Mouse (Mus musculus): ENCODE results near the gene Grid2ip. TPM values are rescaled to one million over a fixed set of nuclear protein-coding genes. Genes with fewer than 3 reads are reported as not detected.
"Not testable (repeated sequence)": the region's sequence is repeated elsewhere in the genome, so short reads cannot be mapped to it uniquely, and the experiment has no call there.

Gene Grid2ip
- polyA plus RNA-seq, 1 experiment = 38.5 TPM

GRCm38 (mm10) chr5:143386797-143387621, 29.9 kb downstream of the Grid2ip start:
- DNase-seq = no peak
- WGBS = 21% methylated on average over 39 of the region's 39 CpGs
- TF ChIP-seq CTCF (IDR thresholded peaks at IDR 0.05; ENCODE audit: borderline replicate concordance, insufficient read depth, low read depth, low read length) (no peak), POLR2A (IDR thresholded peaks at IDR 0.05; ENCODE audit: borderline replicate concordance, insufficient read depth, low read length) (no peak)

GRCm38 (mm10) chr5:143394184-143394583, 37.0 kb downstream of the Grid2ip start:
- no peak overlapping the region for H3K27ac ChIP-seq (ENCODE audit: insufficient read depth, low read length)
- TF ChIP-seq CTCF (IDR thresholded peaks at IDR 0.05; ENCODE audit: borderline replicate concordance, insufficient read depth, low read depth, low read length) (0 out of 2 replicates have a peak, but pooled peaks have one; percentile 6), POLR2A (IDR thresholded peaks at IDR 0.05; ENCODE audit: borderline replicate concordance, insufficient read depth, low read length) (no peak)
- H3K27me3 ChIP-seq (ENCODE audit: control insufficient read depth, insufficient read depth, low read length) = no peaks in the 10 kb centered on the region
- DNase-seq = no peak
- no peaks in the 10 kb centered on the region for H3K4me1 ChIP-seq (ENCODE audit: control insufficient read depth, insufficient read depth, low read length)
- H3K4me3 ChIP-seq (replicated peaks; ENCODE audit: insufficient read depth, low read depth, low read length) = no peak overlapping the region
- 79% methylated on average over 7 of the region's 7 CpGs for WGBS

More at GRCm38 (mm10) chr5:143386797-143387621, 29.9 kb downstream of the Grid2ip start:
- Histone ChIP-seq H3K4me3 (replicated peaks; ENCODE audit: insufficient read depth, low read depth, low read length) (no peak overlapping the region), H3K27me3 (ENCODE audit: control insufficient read depth, insufficient read depth, low read length) (no peaks in the 10 kb centered on the region), H3K4me1 (ENCODE audit: control insufficient read depth, insufficient read depth, low read length) (no peaks in the 10 kb centered on the region), H3K27ac (ENCODE audit: insufficient read depth, low read length) (no peak overlapping the region)

GRCm38 (mm10) chr5:143394966-143395365, 37.8 kb downstream of the Grid2ip start:
- H3K27ac ChIP-seq (ENCODE audit: insufficient read depth, low read length); H3K4me3 ChIP-seq (replicated peaks; ENCODE audit: insufficient read depth, low read depth, low read length); DNase-seq; H3K4me1 ChIP-seq (ENCODE audit: control insufficient read depth, insufficient read depth, low read length); H3K27me3 ChIP-seq (ENCODE audit: control insufficient read depth, insufficient read depth, low read length): not testable (repeated sequence)
- WGBS = 95% methylated on average over 2 of the region's 2 CpGs

- no peaks in the 10 kb centered on the region for H3K4me1 ChIP-seq (ENCODE audit: control insufficient read depth, insufficient read depth, low read length)
- TF ChIP-seq POLR2A (IDR thresholded peaks at IDR 0.05; ENCODE audit: borderline replicate concordance, insufficient read depth, low read length) = no peak
- no peak; the same call in 1 of the 2 replicates for TF ChIP-seq CTCF (IDR thresholded peaks at IDR 0.05; ENCODE audit: borderline replicate concordance, insufficient read depth, low read depth, low read length)
- 44% methylated on average over 2 of the region's 2 CpGs for whole genome bisulfite sequencing
- H3K27ac ChIP-seq (ENCODE audit: insufficient read depth, low read length) = no peak overlapping the region
- H3K27me3 ChIP-seq (ENCODE audit: control insufficient read depth, insufficient read depth, low read length) = no peaks in the 10 kb centered on the region
- no peak for DNase-seq
- H3K4me3 ChIP-seq (replicated peaks; ENCODE audit: insufficient read depth, low read depth, low read length) = no peak overlapping the region
Observed at GRCm38 (mm10) chr5:143395649-143396048, 38.5 kb downstream of the Grid2ip start.

- TF ChIP-seq CTCF (IDR thresholded peaks at IDR 0.05; ENCODE audit: borderline replicate concordance, insufficient read depth, low read depth, low read length) = no peak
- TF ChIP-seq POLR2A (IDR thresholded peaks at IDR 0.05; ENCODE audit: borderline replicate concordance, insufficient read depth, low read length) = no peak
- WGBS = 93% methylated on average over 12 of the region's 12 CpGs
- Histone ChIP-seq H3K27me3 (ENCODE audit: control insufficient read depth, insufficient read depth, low read length) (no peaks in the 10 kb centered on the region), H3K4me1 (ENCODE audit: control insufficient read depth, insufficient read depth, low read length) (no peaks in the 10 kb centered on the region), H3K27ac (ENCODE audit: insufficient read depth, low read length) (no peak overlapping the region), H3K4me3 (replicated peaks; ENCODE audit: insufficient read depth, low read depth, low read length) (no peak overlapping the region)
- DNase-seq = no peak
Observed at GRCm38 (mm10) chr5:143400501-143400900, 43.4 kb downstream of the Grid2ip start.

GRCm38 (mm10) chr5:143401556-143401955, 44.4 kb downstream of the Grid2ip start:
- TF ChIP-seq POLR2A (IDR thresholded peaks at IDR 0.05; ENCODE audit: borderline replicate concordance, insufficient read depth, low read length) (no peak), CTCF (IDR thresholded peaks at IDR 0.05; ENCODE audit: borderline replicate concordance, insufficient read depth, low read depth, low read length) (no peak)
- no peaks in the 10 kb centered on the region for H3K4me1 ChIP-seq (ENCODE audit: control insufficient read depth, insufficient read depth, low read length)
- no peak overlapping the region for H3K27ac ChIP-seq (ENCODE audit: insufficient read depth, low read length)
- no peaks in the 10 kb centered on the region for H3K27me3 ChIP-seq (ENCODE audit: control insufficient read depth, insufficient read depth, low read length)
- 72% methylated on average over 2 of the region's 2 CpGs for WGBS
- H3K4me3 ChIP-seq (replicated peaks; ENCODE audit: insufficient read depth, low read depth, low read length) = no peak overlapping the region
- no peak for DNase-seq

- DNase-seq = peak; percentile 92 to 93
- TF ChIP-seq POLR2A (IDR thresholded peaks at IDR 0.05; ENCODE audit: borderline replicate concordance, insufficient read depth, low read length) (peak; percentile 89), CTCF (IDR thresholded peaks at IDR 0.05; ENCODE audit: borderline replicate concordance, insufficient read depth, low read depth, low read length) (no peak)
- 1% methylated on average over 72 of the region's 72 CpGs for WGBS
- H3K27me3 ChIP-seq (ENCODE audit: control insufficient read depth, insufficient read depth, low read length) = no peaks in the 10 kb centered on the region
- H3K4me1 ChIP-seq (ENCODE audit: control insufficient read depth, insufficient read depth, low read length) = no peaks in the 10 kb centered on the region
- H3K4me3 ChIP-seq (replicated peaks; ENCODE audit: insufficient read depth, low read depth, low read length) = peak within 1 kb of the TSS; percentile 89
- H3K27ac ChIP-seq (ENCODE audit: insufficient read depth, low read length) = peak within 1 kb of the TSS; percentile 77
Observed at GRCm38 (mm10) chr5:143403221-143404147, 46.3 kb downstream of the Grid2ip start, which contains the start of gene Kdelr2. TSS of gene Kdelr2 (plus strand) at chr5:143403838.

Measured in cerebellum, adult 2 months (tissue).